Mouse (Mus musculus): ENCODE results near the gene Snap23. TPM values are rescaled to one million over a fixed set of nuclear protein-coding genes. Genes with fewer than 3 reads are reported as not detected.

Gene Snap23
- total RNA-seq, 2 experiments from 2014 or later = 20.0 to 21.1 TPM

- no peak for DNase-seq (ENCODE audit: low spot score in 2 of 2)
These were observed 79.3 kb downstream of the Snap23 start for GRCm38 (mm10) chr2:120646777-120647176.

Other genes with a start within 250 kb of the Snap23 start
- gene Vps39, start 214.5 kb upstream of the Snap23 start, total RNA-seq (2021) = 10 to 100 TPM; 66.1 to 80.0 TPM
- gene Ganc, start 163.8 kb upstream of the Snap23 start, total RNA-seq (2021) = 10 to 100 TPM; 12.4 to 14.1 TPM
- 10 to 100 TPM; 40.5 to 43.3 TPM for gene Tmem87a, start 163.6 kb upstream of the Snap23 start, total RNA-seq (2021)
- gene Capn3, start 111.7 kb upstream of the Snap23 start, total RNA-seq (2021) = 1 to 10 TPM; 4.2 TPM
- gene Zfp106, start 3.8 kb upstream of the Snap23 start, total RNA-seq (2021) = 100 to 1,000 TPM; 168 to 179 TPM
- gene Haus2, start 41.7 kb downstream of the Snap23 start, total RNA-seq (2021) = 10 to 100 TPM; 13.1 to 14.9 TPM
- 10 to 100 TPM; 43.6 to 44.7 TPM for gene Lrrc57, start 41.8 kb downstream of the Snap23 start, total RNA-seq (2021)
- 1 to 10 TPM; 6.9 to 8.8 TPM for gene Stard9, start 61.5 kb downstream of the Snap23 start, total RNA-seq (2021)

All from left cerebral cortex, adult 18-20 months (tissue).